22 mouse cellular contexts compared by ENCODE assay signal in genomic region chr7:82011534-82012401, GRCm38 (mm10). TPM values are rescaled to one million over a fixed set of nuclear protein-coding genes. Genes with fewer than 3 reads are reported as not detected.
DNase-seq lines count a peak whose midpoint lies in the region; ATAC-seq lines count a peak whose summit lies in the region.
"Had no signal": no experiment of that assay in that cellular context is flagged by ENCODE, and none has a peak within 500 bp of the region (broad histone marks: within the 10 kb centered on the region; RNA-seq: fewer than 3 reads in every experiment).

No protein-coding gene starts in this region.

- H3K27me3 ChIP-seq in neural tube, embryonic 11.5 days (ENCODE audit: control insufficient read depth, insufficient read depth, low read length): no peaks in the 10 kb centered on the region
- no peaks in the 10 kb centered on the region for H3K27me3 ChIP-seq in embryonic facial prominence, embryonic 11.5 days (ENCODE audit: control insufficient read depth, insufficient read depth, low read length)
- peaks cover 23% of the 10 kb centered on the region for H3K27me3 ChIP-seq in limb, embryonic 12.5 days

- H3K9me3 ChIP-seq in neural tube, embryonic 11.5 days (ENCODE audit: control insufficient read depth, low read length): no peaks in the 10 kb centered on the region
- H3K9me3 ChIP-seq in embryonic facial prominence, embryonic 11.5 days (replicated peaks; ENCODE audit: control insufficient read depth, low read length): no peaks in the 10 kb centered on the region
- no peaks in the 10 kb centered on the region for H3K9me3 ChIP-seq in limb, embryonic 12.5 days
- H3K9me3 ChIP-seq: embryonic facial prominence, embryonic 15.5 days; forebrain, embryonic 10.5 days; G1E; hindbrain, embryonic 12.5 days; liver, embryonic 12.5 days; midbrain, embryonic 12.5 days; neural tube, embryonic 15.5 days had no signal

- H3K36me3 ChIP-seq in neural tube, embryonic 11.5 days (ENCODE audit: control insufficient read depth, insufficient read depth, low read length): no peaks in the 10 kb centered on the region
- H3K36me3 ChIP-seq in embryonic facial prominence, embryonic 11.5 days (replicated peaks; ENCODE audit: control insufficient read depth, insufficient read depth, low read depth, low read length): no peaks in the 10 kb centered on the region
- H3K36me3 ChIP-seq in limb, embryonic 12.5 days: no peaks in the 10 kb centered on the region
- H3K36me3 ChIP-seq: embryonic facial prominence, embryonic 15.5 days; forebrain, embryonic 10.5 days; G1E; hindbrain, embryonic 12.5 days; liver, embryonic 12.5 days; midbrain, embryonic 12.5 days; neural tube, embryonic 15.5 days had no signal

- 54% methylated on average over 19 of the region's 19 CpGs for WGBS in neural tube, embryonic 11.5 days
- WGBS in embryonic facial prominence, embryonic 11.5 days: 57% methylated on average over 19 of the region's 19 CpGs
- WGBS in limb, embryonic 12.5 days: 21% methylated on average over 16 of the region's 19 CpGs

- ATAC-seq in neural tube, embryonic 11.5 days (ENCODE audit: insufficient read depth, low FRiP score, low TSS enrichment): no peak
- ATAC-seq in embryonic facial prominence, embryonic 11.5 days (replicated peaks; ENCODE audit: insufficient number of reproducible peaks, low FRiP score, low TSS enrichment, low read depth): 0 out of 2 replicates have a peak, but pooled peaks have one; percentile 52
- ATAC-seq in limb, embryonic 12.5 days (ENCODE audit: insufficient number of reproducible peaks, insufficient read depth, low FRiP score, low TSS enrichment, low read depth): 0 out of 2 replicates have a peak, but pooled peaks have one; percentile 47
- ATAC-seq in granulocyte monocyte progenitor cell, adult 5-6 weeks (replicated peaks; ENCODE audit: poor library complexity, severe bottlenecking): no peak
- ATAC-seq: inflammation-experienced regulatory T-cells, adult 6 months; liver, embryonic 12.5 days had no signal

- no peak overlapping the region for H3K4me3 ChIP-seq in neural tube, embryonic 11.5 days (ENCODE audit: low read depth, low read length)
- H3K4me3 ChIP-seq in embryonic facial prominence, embryonic 11.5 days (ENCODE audit: low read depth, low read length): no peak overlapping the region
- H3K4me3 ChIP-seq in limb, embryonic 12.5 days (replicated peaks): no peak overlapping the region
- H3K4me3 ChIP-seq: embryonic facial prominence, embryonic 15.5 days; forebrain, embryonic 10.5 days; hindbrain, embryonic 12.5 days; liver, embryonic 12.5 days; midbrain, embryonic 12.5 days; neural tube, embryonic 15.5 days had no signal

- H3K4me2 ChIP-seq in neural tube, embryonic 11.5 days (ENCODE audit: low read depth): no peak overlapping the region
- no peak overlapping the region for H3K4me2 ChIP-seq in embryonic facial prominence, embryonic 11.5 days (ENCODE audit: low read depth, low read length)
- peak overlapping the region; percentile 22; the same call in 1 of the 2 replicates for H3K4me2 ChIP-seq in limb, embryonic 12.5 days
- H3K4me2 ChIP-seq: embryonic facial prominence, embryonic 15.5 days; hindbrain, embryonic 12.5 days; liver, embryonic 12.5 days; lung, embryonic 14.5 days; midbrain, embryonic 12.5 days; neural tube, embryonic 15.5 days had no signal

- DNase-seq in neural tube, embryonic 11.5 days (ENCODE audit: low spot score): no peak
- no peak for DNase-seq in neural tube, embryonic 10.5 days (ENCODE audit: extremely low spot score, low spot score)
- peak; percentile 15 for DNase-seq in embryonic facial prominence, embryonic 11.5 days (ENCODE audit: low spot score)
- no peak for DNase-seq in cerebellum, adult 11 months
- DNase-seq in cerebellum, adult 9-11 months: no peak
- DNase-seq: cerebellum, postnatal 14 days; gastrocnemius, postnatal 25 days; lung, embryonic 14.5 days; lung, postnatal 4 days; right cerebral cortex, postnatal 25 days had no signal

- peak overlapping the region; percentile 11; the same call in 1 of the 2 replicates for H3K27ac ChIP-seq in neural tube, embryonic 11.5 days (ENCODE audit: low read depth, low read length)
- peak overlapping the region; percentile 28; the same call in 1 of the 2 replicates for H3K27ac ChIP-seq in embryonic facial prominence, embryonic 11.5 days (replicated peaks; ENCODE audit: low read depth, low read length)
- peak overlapping the region; percentile 51; the same call in 1 of the 2 replicates for H3K27ac ChIP-seq in limb, embryonic 12.5 days
- H3K27ac ChIP-seq: embryonic facial prominence, embryonic 15.5 days; forebrain, embryonic 10.5 days; hindbrain, embryonic 12.5 days; liver, embryonic 12.5 days; midbrain, embryonic 12.5 days; neural tube, embryonic 15.5 days had no signal

- H3K4me1 ChIP-seq in neural tube, embryonic 11.5 days (ENCODE audit: control insufficient read depth, insufficient read depth, low read length): 0 out of 2 replicates have a peak, but pooled peaks cover 4% of the 10 kb centered on the region
- H3K4me1 ChIP-seq in embryonic facial prominence, embryonic 11.5 days (ENCODE audit: control insufficient read depth, insufficient read depth, low read length): 0 out of 2 replicates have a peak, but pooled peaks cover 5% of the 10 kb centered on the region
- H3K4me1 ChIP-seq in limb, embryonic 12.5 days (replicated peaks): peaks cover 12% of the 10 kb centered on the region
- H3K4me1 ChIP-seq: liver, embryonic 12.5 days; midbrain, embryonic 12.5 days had no signal

- no peak overlapping the region for H3K9ac ChIP-seq in neural tube, embryonic 11.5 days (ENCODE audit: low read length)
- no peak overlapping the region for H3K9ac ChIP-seq in embryonic facial prominence, embryonic 11.5 days (replicated peaks; ENCODE audit: low read length)
- no peak overlapping the region for H3K9ac ChIP-seq in limb, embryonic 12.5 days (replicated peaks)
- H3K9ac ChIP-seq: embryonic facial prominence, embryonic 15.5 days; hindbrain, embryonic 12.5 days; liver, embryonic 12.5 days; lung, embryonic 14.5 days; midbrain, embryonic 12.5 days; neural tube, embryonic 15.5 days had no signal

RNA-seq across cellular contexts. Expression of gene Bnc1, which starts 19.7 kb away (rescaled TPM):
- polyA plus RNA-seq in neural tube, embryonic 11.5 days (2014; fragmentation: Nextera tagmentation; extraction: Ambion mirVana): 3.3 and 4.6 TPM in 2 replicates
- polyA plus RNA-seq in embryonic facial prominence, embryonic 11.5 days (2014; fragmentation: Nextera tagmentation; extraction: Ambion mirVana): 4.3 and 7.0 TPM in 2 replicates
- 4.2 and 4.4 TPM in 2 replicates for polyA plus RNA-seq in limb, embryonic 12.5 days (2016; fragmentation: Nextera tagmentation; extraction: Ambion mirVana)
- not detected in 2 replicates for total RNA-seq in granulocyte monocyte progenitor cell, adult 5-6 weeks (2014; fragmentation: Nextera tagmentation)
- total RNA-seq in granulocyte monocyte progenitor cell, adult 5-6 weeks (2017): not detected in 2 replicates
- total RNA-seq: layer of hippocampus, postnatal 10 days; left cerebral cortex, postnatal 25 days had no signal
- polyA plus RNA-seq: G1E; inflammation-experienced regulatory T-cells, adult 6 months had no signal

Comparison
In these comparisons a context has a peak if more than half of its experiments do, and no peak if none do; other contexts are left out.
1. ATAC-seq: peak in embryonic facial prominence, embryonic 11.5 days (single experiment) and limb, embryonic 12.5 days (single experiment); none in neural tube, embryonic 11.5 days (single experiment) and granulocyte monocyte progenitor cell, adult 5-6 weeks (single experiment).
2. Peak in every context shown above with its lines, with median percentiles within 50 percentile points of each other: H3K27ac ChIP-seq.